Mouse (Mus musculus) brain, embryonic 14.5 days (tissue): ENCODE measurements around the gene Nt5c1a.

ENCODE experiments used
- CTCF ChIP-seq: fragments of 200-500 bp; IDR thresholded peaks from 2 replicates; pipeline ENCODE4 v1.5.1; 2012; ENCODE audit warnings: inconsistent platforms, mild to moderate bottlenecking, moderate library complexity, borderline replicate concordance; ENCODE audit not compliant: insufficient read depth, insufficient read length; ENCODE audit errors: extremely low read depth
- POLR2A ChIP-seq: fragments of 200-500 bp; IDR thresholded peaks from 2 replicates; pipeline ENCODE4 v1.6.1; 2012; ENCODE audit warnings: mild to moderate bottlenecking, inconsistent platforms, borderline replicate concordance; ENCODE audit not compliant: poor library complexity, insufficient read depth, insufficient read length, severe bottlenecking; ENCODE audit errors: extremely low read depth

DNA sequence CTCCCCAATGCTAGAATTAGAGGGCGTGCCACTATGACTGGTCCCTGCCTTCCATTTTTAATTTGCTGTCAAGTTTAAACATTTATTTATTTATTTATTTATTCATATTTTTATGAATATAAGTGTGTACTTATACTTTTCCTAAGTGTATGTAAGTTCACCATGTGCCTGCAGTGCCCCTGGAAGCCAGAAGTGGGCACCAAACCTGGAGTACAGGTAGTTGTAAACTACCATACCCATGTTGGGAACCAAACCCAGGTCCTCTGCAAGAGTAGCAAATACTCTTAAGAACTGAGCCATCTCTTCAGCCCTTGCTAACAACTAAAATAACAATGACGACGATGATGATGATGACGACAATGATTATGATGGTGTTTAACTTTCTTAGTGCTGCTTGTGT lies 49.3 kb upstream of the Nt5c1a start:
- TF ChIP-seq CTCF = no peak; the same call in 1 of the 2 replicates
- TF ChIP-seq POLR2A = no peak
